Mouse (Mus musculus): ENCODE results near the gene Lgi2. TPM values are rescaled to one million over a fixed set of nuclear protein-coding genes. Genes with fewer than 3 reads are reported as not detected.

The Lgi2 gene
- total RNA-seq, 2 experiments from 2014 or later, result 30.8 to 32.0 TPM

- DNase-seq (ENCODE audit: low spot score in 2 of 2), result no peak
Measured at GRCm38 (mm10) chr5:52540186-52540585, 26.1 kb downstream of the Lgi2 start.

- no peak for DNase-seq (ENCODE audit: low spot score in 2 of 2)
Measured at GRCm38 (mm10) chr5:52539483-52539882, 26.8 kb downstream of the Lgi2 start.

GRCm38 (mm10) chr5:52537024-52537423 is 29.2 kb downstream of the Lgi2 start:
- DNase-seq (ENCODE audit: low spot score in 2 of 2), result no peak

GRCm38 (mm10) chr5:52534798-52535590 is 31.3 kb downstream of the Lgi2 start:
- no peak for DNase-seq (ENCODE audit: low spot score in 2 of 2)

GRCm38 (mm10) chr5:52533705-52534104 is 32.6 kb downstream of the Lgi2 start:
- no peak for DNase-seq (ENCODE audit: low spot score in 2 of 2)

- peak; percentile 5 to 49 for DNase-seq (ENCODE audit: low spot score in 2 of 2)
Measured at GRCm38 (mm10) chr5:52528545-52528944, 37.7 kb downstream of the Lgi2 start.

GRCm38 (mm10) chr5:52526324-52526986 is 39.8 kb downstream of the Lgi2 start:
- no peak for DNase-seq (ENCODE audit: low spot score in 2 of 2)

GRCm38 (mm10) chr5:52524207-52524606 is 42.1 kb downstream of the Lgi2 start:
- peak; percentile 37 to 71 for DNase-seq (ENCODE audit: low spot score in 2 of 2)

GRCm38 (mm10) chr5:52519921-52520320 is 46.3 kb downstream of the Lgi2 start:
- DNase-seq (ENCODE audit: low spot score in 2 of 2), result no peak

- DNase-seq (ENCODE audit: low spot score in 2 of 2), result peak in 1 of 2 experiments; percentile 32
Measured at GRCm38 (mm10) chr5:52516072-52516476, 50.2 kb downstream of the Lgi2 start.

GRCm38 (mm10) chr5:52515246-52516021 is 50.8 kb downstream of the Lgi2 start:
- peak; percentile 77 to 79 for DNase-seq (ENCODE audit: low spot score in 2 of 2)

- DNase-seq (ENCODE audit: low spot score in 2 of 2), result no peak
Measured at GRCm38 (mm10) chr5:52511089-52511488, 55.2 kb downstream of the Lgi2 start.

- DNase-seq (ENCODE audit: low spot score in 2 of 2), result no peak
Measured at GRCm38 (mm10) chr5:52509416-52509815, 56.8 kb downstream of the Lgi2 start.

GRCm38 (mm10) chr5:52504666-52505065 is 61.6 kb downstream of the Lgi2 start:
- DNase-seq (ENCODE audit: low spot score in 2 of 2), result peak in 1 of 2 experiments; percentile 21

GRCm38 (mm10) chr5:52504148-52504547 is 62.1 kb downstream of the Lgi2 start:
- peak; percentile 68 to 72 for DNase-seq (ENCODE audit: low spot score in 2 of 2)

- DNase-seq (ENCODE audit: low spot score in 2 of 2), result no peak
Measured at GRCm38 (mm10) chr5:52495671-52496070, 70.6 kb downstream of the Lgi2 start.

GRCm38 (mm10) chr5:52491496-52491895 is 74.8 kb downstream of the Lgi2 start:
- no peak for DNase-seq (ENCODE audit: low spot score in 2 of 2)

GRCm38 (mm10) chr5:52487559-52488430 is 78.5 kb downstream of the Lgi2 start:
- DNase-seq (ENCODE audit: low spot score in 2 of 2), result no peak
